Mouse (Mus musculus) intestine, embryonic 14.5 days (tissue): Measurements from ENCODE around the gene Caskin1. TPM values are rescaled to one million over a fixed set of nuclear protein-coding genes. Genes with fewer than 3 reads are reported as not detected.

Experiments
- ATAC-seq: fragments of 200-750 bp; cut with Nextera tagmentation; replicated peaks from 2 replicates; pipeline ENCODE4 v1.8.0; 2017; ENCODE audit warnings: low read depth, moderate number of reproducible peaks, moderate TSS enrichment, moderate library complexity; ENCODE audit not compliant: low FRiP score, low TSS enrichment
- DNase-seq: peaks from one replicate; pipeline ENCODE4 v3.0.0-alpha.2; 2018; ENCODE audit warnings: low spot score
- H3K27ac ChIP-seq: fragments of 300-500 bp; sonication (generic); 2 replicates; pipeline ENCODE4 v1.5.1; 2014; ENCODE audit warnings: low read depth, mild to moderate bottlenecking, control low read depth
- H3K27me3 ChIP-seq: fragments of 300-500 bp; sonication (generic); replicated peaks from 2 replicates; pipeline ENCODE4 v1.6.1; 2014; ENCODE audit warnings: low read length, control low read depth; ENCODE audit not compliant: control insufficient read depth, insufficient read depth
- H3K36me3 ChIP-seq: fragments of 300-500 bp; sonication (generic); 2 replicates; pipeline ENCODE4 v1.6.1; 2014; ENCODE audit warnings: low read length, control low read depth; ENCODE audit not compliant: control insufficient read depth, insufficient read depth
- H3K4me1 ChIP-seq: fragments of 300-500 bp; sonication (generic); replicated peaks from 2 replicates; pipeline ENCODE4 v1.6.1; 2014; ENCODE audit warnings: low read length, control low read depth, mixed read lengths; ENCODE audit not compliant: control insufficient read depth, insufficient read depth
- H3K4me2 ChIP-seq: fragments of 300-500 bp; sonication (generic); 2 replicates; pipeline ENCODE4 v1.6.1; 2014; ENCODE audit warnings: low read length
- H3K4me3 ChIP-seq: fragments of 300-500 bp; sonication (generic); 2 replicates; pipeline ENCODE4 v1.5.1; 2014; ENCODE audit warnings: low read depth, low read length, control low read depth, mixed read lengths
- H3K9ac ChIP-seq: fragments of 300-500 bp; sonication (generic); 2 replicates; pipeline ENCODE4 v1.6.1; 2014; ENCODE audit warnings: mild to moderate bottlenecking, low read length
- H3K9me3 ChIP-seq: fragments of 300-500 bp; sonication (generic); 2 replicates; pipeline ENCODE4 v1.6.1; 2016; ENCODE audit warnings: low read length, control low read depth; ENCODE audit not compliant: control insufficient read depth
- WGBS: fragments of 180-500 bp; shearing (Covaris S2); extraction: QIAGEN DNeasy Blood & Tissue Kit; methylation state at CpG from one replicate; pipeline ENCODE4 v1.1.7; 2014; 5-methylcytosine and 5-hydroxymethylcytosine counted together
- polyA plus RNA-seq: library from polyadenylated mRNA; unstranded; fragments of >200 nt; fragmentation: Nextera tagmentation; extraction: Ambion mirVana; gene quantifications from 2 replicates; pipeline ENCODE4 v1.2.1, GENCODE M21; 2014

Caskin1 gene
- polyA plus RNA-seq, 1 experiment from 2014 or later = 2.8 TPM

DNA sequence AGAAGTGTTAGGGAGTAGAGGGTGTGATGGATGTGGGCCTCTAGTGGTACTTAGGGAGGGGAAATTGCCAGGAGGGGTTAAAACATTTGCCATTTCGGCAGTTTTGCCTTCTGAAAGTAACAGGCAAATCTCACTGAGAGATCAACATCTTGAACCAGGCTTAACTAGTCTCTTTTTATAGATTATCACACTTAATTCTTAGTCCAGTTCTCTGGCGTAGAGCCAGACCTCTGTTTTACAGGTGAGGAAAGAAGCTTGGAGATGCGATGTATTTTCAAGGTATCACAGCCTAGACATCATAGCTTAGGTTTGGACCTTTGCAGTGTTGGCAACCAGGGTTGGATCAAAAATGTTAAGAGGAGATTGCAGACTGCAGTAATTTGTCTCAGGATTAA is 62.6 kb downstream of the Caskin1 start:
- H3K4me1 ChIP-seq = peaks cover 27% of the 10 kb centered on the region; the same call in 1 of the 2 replicates
- no peaks in the 10 kb centered on the region for H3K9me3 ChIP-seq
- peak overlapping the region; percentile 79 for H3K4me2 ChIP-seq
- peak overlapping the region; percentile 96; the same call in 1 of the 2 replicates for H3K27ac ChIP-seq
- ATAC-seq = no peak
- 56% methylated on average over 3 of the region's 3 CpGs for WGBS
- H3K36me3 ChIP-seq = 0 out of 2 replicates have a peak, but pooled peaks cover 5% of the 10 kb centered on the region
- DNase-seq = no peak
- peak overlapping the region; percentile 89 for H3K9ac ChIP-seq
- peak overlapping the region; percentile 82 for H3K4me3 ChIP-seq
- no peaks in the 10 kb centered on the region for H3K27me3 ChIP-seq

DNA sequence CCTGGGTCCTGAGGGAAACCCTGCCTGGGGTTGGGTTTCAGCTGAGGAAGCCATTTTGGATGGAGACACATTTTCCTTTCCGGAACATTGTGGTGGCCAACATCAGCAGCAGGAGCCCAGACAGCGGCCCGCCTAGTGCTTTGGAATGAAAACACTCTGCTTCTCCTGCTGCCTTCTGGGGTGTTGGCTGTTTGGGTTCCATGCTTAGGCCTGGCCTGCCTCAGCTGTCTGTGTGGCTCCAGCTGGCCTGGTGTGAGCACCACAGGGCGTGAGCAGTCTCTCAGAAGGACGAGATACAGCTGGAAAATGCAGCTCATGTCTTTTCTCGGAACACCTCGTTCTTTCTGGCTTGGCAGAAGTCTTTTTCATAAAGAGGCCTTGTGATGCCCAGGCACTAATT is 68.7 kb downstream of the Caskin1 start:
- ATAC-seq = no peak
- DNase-seq = no peak
- Histone ChIP-seq H3K4me1 (peaks cover 22% of the 10 kb centered on the region), H3K9me3 (no peaks in the 10 kb centered on the region), H3K27ac (no peak overlapping the region), H3K4me2 (no peak overlapping the region), H3K9ac (no peak overlapping the region), H3K36me3 (0 out of 2 replicates have a peak, but pooled peaks cover 1% of the 10 kb centered on the region), H3K27me3 (no peaks in the 10 kb centered on the region), H3K4me3 (no peak overlapping the region)
- 68% methylated on average over 7 of the region's 7 CpGs for WGBS

Other genes starting within 250 kb of the Caskin1 start
- gene Ccnf, start 237.1 kb upstream of the Caskin1 start, polyA plus RNA-seq = 59.8 and 65.5 TPM in 2 replicates
- gene Abca17, start 137.5 kb upstream of the Caskin1 start, polyA plus RNA-seq = not detected in 2 replicates
- 12.8 and 15.5 TPM in 2 replicates for gene Abca3, start 136.7 kb upstream of the Caskin1 start, polyA plus RNA-seq
- 267 and 292 TPM in 2 replicates for gene Rnps1, start 74.0 kb upstream of the Caskin1 start, polyA plus RNA-seq
- 104 and 106 TPM in 2 replicates for gene Eci1, start 62.0 kb upstream of the Caskin1 start, polyA plus RNA-seq
- gene Dnase1l2, start 45.5 kb upstream of the Caskin1 start, polyA plus RNA-seq = 2.4 TPM in 2 replicates
- 23.2 and 23.8 TPM in 2 replicates for gene E4f1, start 18.3 kb upstream of the Caskin1 start, polyA plus RNA-seq
- 73.1 and 81.0 TPM in 2 replicates for gene Pgp, start 18.2 kb upstream of the Caskin1 start, polyA plus RNA-seq
- gene Bricd5, start 14.7 kb upstream of the Caskin1 start, polyA plus RNA-seq = 0.50 and 0.53 TPM in 2 replicates
- gene Mlst8, start 9.5 kb upstream of the Caskin1 start, polyA plus RNA-seq = 32.3 and 32.7 TPM in 2 replicates
- gene Traf7, start 39.3 kb downstream of the Caskin1 start, polyA plus RNA-seq = 97.3 and 104 TPM in 2 replicates
- 2.6 and 5.7 TPM in 2 replicates for gene Rab26, start 45.6 kb downstream of the Caskin1 start, polyA plus RNA-seq
- gene Pkd1, start 61.2 kb downstream of the Caskin1 start, polyA plus RNA-seq = 26.8 and 28.4 TPM in 2 replicates
- 55.8 and 59.3 TPM in 2 replicates for gene Tsc2, start 144.0 kb downstream of the Caskin1 start, polyA plus RNA-seq
- 18.6 and 22.9 TPM in 2 replicates for gene Nthl1, start 144.1 kb downstream of the Caskin1 start, polyA plus RNA-seq
- gene Slc9a3r2, start 161.7 kb downstream of the Caskin1 start, polyA plus RNA-seq = 51.7 and 58.2 TPM in 2 replicates
- not detected in 2 replicates for gene Npw, start 169.9 kb downstream of the Caskin1 start, polyA plus RNA-seq
- 28.0 and 30.6 TPM in 2 replicates for gene Zfp598, start 181.1 kb downstream of the Caskin1 start, polyA plus RNA-seq
- gene Syngr3, start 201.4 kb downstream of the Caskin1 start, polyA plus RNA-seq = 7.5 and 7.7 TPM in 2 replicates
- 48.1 and 48.5 TPM in 2 replicates for gene Gfer, start 207.6 kb downstream of the Caskin1 start, polyA plus RNA-seq
- gene Noxo1, start 207.6 kb downstream of the Caskin1 start, polyA plus RNA-seq = 6.4 and 7.2 TPM in 2 replicates
- gene Tbl3, start 219.1 kb downstream of the Caskin1 start, polyA plus RNA-seq = 86.2 and 90.1 TPM in 2 replicates
- 0.15 TPM in 2 replicates for gene Rnf151, start 229.5 kb downstream of the Caskin1 start, polyA plus RNA-seq
- 1,745 and 1,859 TPM in 2 replicates for gene Rps2, start 229.5 kb downstream of the Caskin1 start, polyA plus RNA-seq
- gene Ndufb10, start 235.9 kb downstream of the Caskin1 start, polyA plus RNA-seq = 258 and 296 TPM in 2 replicates
- gene Rpl3l, start 239.2 kb downstream of the Caskin1 start, polyA plus RNA-seq = not detected in 2 replicates
- 32.3 and 33.9 TPM in 2 replicates for gene Msrb1, start 248.0 kb downstream of the Caskin1 start, polyA plus RNA-seq